Mouse (Mus musculus) stomach, postnatal 0 days (tissue): Measurements from ENCODE around the gene Speer4e. TPM values are rescaled to one million over a fixed set of nuclear protein-coding genes. Genes with fewer than 3 reads are reported as not detected.
A peak's percentile ranks its signal among the peaks of the same experiment; 100 is the strongest.
"Not testable (repeated sequence)": the region's sequence is repeated elsewhere in the genome, so short reads cannot be mapped to it uniquely, and the experiment has no call there.

ENCODE experiments used
- ATAC-seq: fragments of 200-750 bp; cut with Nextera tagmentation; 2 replicates; pipeline ENCODE4 v1.8.0; 2017; ENCODE audit not compliant: low FRiP score, low TSS enrichment
- DNase-seq: peaks from one replicate; pipeline ENCODE4 v3.0.0-alpha.2; 2016; ENCODE audit warnings: low spot score
- H3K27ac ChIP-seq: fragments of 300-500 bp; sonication (generic); replicated peaks from 2 replicates; pipeline ENCODE4 v1.5.1; 2014; ENCODE audit warnings: mild to moderate bottlenecking, control low read depth
- H3K27me3 ChIP-seq: fragments of 300-500 bp; sonication (generic); 2 replicates; pipeline ENCODE4 v1.6.1; 2014; ENCODE audit warnings: low read length; ENCODE audit not compliant: control insufficient read depth, insufficient read depth
- H3K36me3 ChIP-seq: fragments of 300-500 bp; sonication (generic); 2 replicates; pipeline ENCODE4 v1.6.1; 2014; ENCODE audit warnings: low read length, mixed read lengths; ENCODE audit not compliant: control insufficient read depth, insufficient read depth
- H3K4me1 ChIP-seq: fragments of 300-500 bp; sonication (generic); replicated peaks from 2 replicates; pipeline ENCODE4 v1.6.1; 2014; ENCODE audit warnings: antibody characterized with exemption; ENCODE audit not compliant: control insufficient read depth, insufficient read depth
- H3K4me2 ChIP-seq: fragments of 300-500 bp; sonication (generic); replicated peaks from 2 replicates; pipeline ENCODE4 v1.6.1; 2014; ENCODE audit warnings: low read depth, mild to moderate bottlenecking, control low read depth, moderate library complexity
- H3K4me3 ChIP-seq: fragments of 300-500 bp; sonication (generic); 2 replicates; pipeline ENCODE4 v1.5.1; 2014; ENCODE audit warnings: low read depth, low read length, control low read depth
- H3K9ac ChIP-seq: fragments of 300-500 bp; sonication (generic); 2 replicates; pipeline ENCODE4 v1.6.1; 2014; ENCODE audit warnings: mild to moderate bottlenecking, low read length, control low read depth, mixed read lengths
- H3K9me3 ChIP-seq: fragments of 300-500 bp; sonication (generic); 2 replicates; pipeline ENCODE4 v1.6.1; 2016; ENCODE audit warnings: low read length; ENCODE audit not compliant: control insufficient read depth
- CTCF ChIP-seq: IDR thresholded peaks from 2 replicates; pipeline ENCODE4 v1.5.1; 2016; ENCODE audit warnings: antibody characterized with exemption, low read depth, mild to moderate bottlenecking, moderate library complexity
- WGBS: fragments of 180-500 bp; shearing (Covaris S2); extraction: QIAGEN DNeasy Blood & Tissue Kit; methylation state at CpG from one replicate; pipeline ENCODE4 v1.1.7; 2014; 5-methylcytosine and 5-hydroxymethylcytosine counted together
- polyA plus RNA-seq: library from polyadenylated mRNA; unstranded; fragments of >200 nt; fragmentation: Nextera tagmentation; extraction: Ambion mirVana; gene quantifications from 2 replicates; pipeline ENCODE4 v1.2.1, GENCODE M21; 2015

Speer4e gene
- polyA plus RNA-seq, result 0.21 TPM in 1 of 2 replicates, not detected in the other

DNA sequence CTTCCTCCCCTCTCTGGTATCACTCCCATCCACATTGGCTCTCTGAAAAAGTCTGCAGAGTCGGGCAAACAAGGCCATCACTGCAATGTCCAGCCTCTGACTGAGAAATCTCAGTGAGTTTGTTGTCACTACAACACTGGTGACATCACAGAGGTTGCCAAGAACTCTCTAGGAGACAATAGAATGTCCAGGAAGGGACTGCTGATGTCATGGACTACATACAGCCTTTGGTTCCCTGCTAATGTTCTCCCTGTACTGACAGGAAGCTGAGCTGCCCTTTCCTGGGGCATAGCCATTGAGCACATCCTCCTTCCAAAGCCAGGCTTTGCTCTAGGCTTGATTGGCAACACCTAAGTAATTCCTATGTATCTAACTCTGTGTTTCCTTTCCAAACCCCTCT, at the start of gene Speer4e:
Speer4e (minus strand) TSS at position 101 of the 400 bp plus-strand sequence.
- H3K27ac ChIP-seq, DNase-seq, H3K9me3 ChIP-seq, H3K27me3 ChIP-seq, ATAC-seq, H3K9ac ChIP-seq, H3K4me3 ChIP-seq, H3K4me1 ChIP-seq, H3K4me2 ChIP-seq, H3K36me3 ChIP-seq: not testable (repeated sequence)
- 36% methylated on average over 1 of the region's 1 CpGs for WGBS

DNA sequence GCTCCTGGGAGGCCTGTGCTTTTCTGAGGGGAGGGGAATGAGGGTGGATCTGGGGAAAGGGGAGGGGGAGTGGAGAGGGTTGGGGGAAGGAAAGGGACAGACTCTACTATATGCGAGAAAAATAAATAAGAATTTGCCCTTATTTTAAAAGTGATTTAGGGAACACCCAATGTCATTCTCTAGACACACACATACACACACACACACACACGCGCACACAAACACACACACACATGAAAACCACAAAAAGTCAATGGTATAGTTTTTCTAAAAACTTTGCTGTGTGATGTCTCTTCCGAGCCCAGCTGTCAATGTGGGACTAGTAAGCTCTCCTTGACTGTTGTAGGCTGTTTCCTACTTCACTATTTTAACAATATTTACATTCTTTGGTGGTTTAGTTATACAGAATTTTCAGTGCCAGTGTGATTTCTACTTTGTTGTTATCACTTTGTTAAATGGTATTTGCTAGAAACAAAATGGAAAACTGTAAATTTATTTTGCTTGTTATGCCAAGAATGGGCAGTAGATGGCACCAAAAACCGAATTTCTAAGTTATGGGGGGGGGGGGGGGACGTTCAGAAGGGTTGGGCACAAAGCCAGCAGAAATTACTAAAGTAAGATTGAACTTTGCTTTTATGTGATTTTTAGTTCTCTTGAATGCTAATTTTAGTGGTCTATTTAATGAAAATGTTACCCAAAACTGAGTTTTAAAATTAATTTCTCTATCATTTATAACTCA, 48.6 kb upstream of the Speer4e start:
- H3K4me2 ChIP-seq, result not testable (repeated sequence)
- WGBS, result 40% methylated on average over 5 of the region's 6 CpGs
- ATAC-seq, result peak; percentile 61; the same call in 1 of the 2 replicates

DNA sequence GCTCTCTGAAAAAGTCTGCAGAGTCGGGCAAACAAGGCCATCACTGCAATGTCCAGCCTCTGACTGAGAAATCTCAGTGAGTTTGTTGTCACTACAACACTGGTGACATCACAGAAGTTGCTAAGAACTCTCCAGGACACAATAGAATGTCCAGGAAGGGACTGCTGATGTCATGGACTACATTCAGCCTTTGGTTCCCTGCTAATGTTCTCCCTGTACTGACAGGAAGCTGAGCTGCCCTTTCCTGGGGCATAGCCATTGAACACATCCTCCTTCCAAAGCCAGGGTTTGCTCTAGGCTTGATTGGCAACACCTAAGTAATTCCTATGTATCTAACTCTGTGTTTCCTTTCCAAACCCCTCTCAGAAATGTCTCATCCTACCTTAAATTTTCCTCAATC, 40.6 kb upstream of the Speer4e start, which contains the start of gene Gm10354:
Gm10354 (minus strand) TSS at position 101 of the 400 bp plus-strand sequence.
- H3K27me3 ChIP-seq, H3K4me1 ChIP-seq: not testable (repeated sequence)
- WGBS, result no CpG with 5 or more reads among the region's 1 CpGs

More for the DNA sequence above, 48.6 kb upstream of the Speer4e start:
- H3K4me3 ChIP-seq, H3K9ac ChIP-seq, DNase-seq, H3K4me1 ChIP-seq, H3K27me3 ChIP-seq, H3K36me3 ChIP-seq, H3K27ac ChIP-seq, H3K9me3 ChIP-seq: not testable (repeated sequence)
- TF ChIP-seq CTCF, result peak; percentile 22

DNA sequence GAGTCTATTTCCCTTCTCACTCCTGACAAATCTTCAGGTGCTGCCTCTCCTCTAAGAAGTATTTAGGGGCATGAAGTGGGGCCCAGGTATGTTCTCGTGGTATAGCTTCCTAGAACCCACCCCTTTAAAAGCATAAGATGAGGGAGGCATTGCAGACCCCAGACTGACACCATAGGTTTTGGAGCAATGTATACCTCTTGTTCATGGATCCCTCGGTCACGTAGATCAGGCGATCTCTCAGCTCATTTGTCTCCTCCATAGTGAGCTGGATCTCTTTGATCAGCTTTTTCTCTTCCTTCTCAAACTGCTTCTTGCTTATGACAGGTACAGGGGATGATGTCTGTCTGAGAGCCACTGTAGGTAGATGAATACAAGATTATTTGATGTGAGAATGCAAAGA, 39.1 kb upstream of the Speer4e start:
- H3K9me3 ChIP-seq, H3K9ac ChIP-seq, H3K27me3 ChIP-seq, H3K27ac ChIP-seq, H3K4me2 ChIP-seq, ATAC-seq, H3K4me3 ChIP-seq, DNase-seq, H3K36me3 ChIP-seq, H3K4me1 ChIP-seq: not testable (repeated sequence)
- WGBS, result 77% methylated on average over 4 of the region's 4 CpGs

More for the DNA sequence above, 40.6 kb upstream of the Speer4e start, which contains the start of gene Gm10354:
- not testable (repeated sequence) for DNase-seq, H3K9me3 ChIP-seq, ATAC-seq, H3K9ac ChIP-seq, H3K27ac ChIP-seq, H3K4me3 ChIP-seq, H3K36me3 ChIP-seq, H3K4me2 ChIP-seq

DNA sequence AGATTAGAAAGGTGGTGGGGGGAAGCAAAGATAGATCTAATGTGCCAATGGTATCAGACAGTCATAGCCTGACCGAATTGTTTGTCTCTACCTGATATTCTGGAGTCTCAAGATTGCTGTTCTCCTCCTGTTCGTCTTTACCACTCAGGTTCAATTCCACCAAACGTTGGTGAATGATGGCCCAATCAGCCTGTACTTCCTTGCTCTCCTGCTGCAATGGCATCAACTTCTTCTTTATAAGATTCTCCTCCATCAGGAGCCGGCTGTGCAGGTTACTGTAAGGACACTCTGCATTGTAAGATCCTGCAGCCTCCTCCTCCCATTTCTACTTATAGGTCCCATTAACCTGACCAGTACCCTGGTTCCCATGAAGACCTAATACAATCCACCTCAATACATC, 37.1 kb upstream of the Speer4e start:
- not testable (repeated sequence) for DNase-seq, H3K9me3 ChIP-seq, H3K4me1 ChIP-seq, H3K4me2 ChIP-seq, H3K9ac ChIP-seq, H3K27me3 ChIP-seq, H3K27ac ChIP-seq, ATAC-seq, H3K4me3 ChIP-seq, H3K36me3 ChIP-seq
- 73% methylated on average over 3 of the region's 4 CpGs for WGBS

DNA sequence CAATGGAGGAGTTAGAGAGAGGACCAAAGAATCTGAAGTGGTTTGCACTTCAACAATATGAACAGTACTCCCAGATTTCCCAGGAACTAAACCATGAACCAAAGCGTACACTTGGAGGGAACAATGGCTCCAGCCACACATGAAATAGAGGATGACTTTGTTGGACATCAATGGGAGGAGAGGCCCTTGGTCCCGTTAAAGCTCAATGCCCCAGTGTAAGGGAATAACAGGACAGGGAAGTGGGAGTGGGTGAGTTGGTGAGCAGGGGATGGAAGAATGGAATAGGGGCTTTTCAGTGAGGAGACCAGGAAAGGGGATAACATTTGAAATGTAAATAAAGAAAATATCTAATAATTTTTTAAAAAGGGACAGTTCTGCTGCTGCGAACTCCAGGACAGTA, 34.6 kb upstream of the Speer4e start:
- H3K27ac ChIP-seq, DNase-seq, H3K9me3 ChIP-seq, H3K4me3 ChIP-seq, H3K36me3 ChIP-seq, H3K9ac ChIP-seq, H3K4me1 ChIP-seq, H3K4me2 ChIP-seq, H3K27me3 ChIP-seq, ATAC-seq: not testable (repeated sequence)
- 78% methylated on average over 3 of the region's 3 CpGs for WGBS

DNA sequence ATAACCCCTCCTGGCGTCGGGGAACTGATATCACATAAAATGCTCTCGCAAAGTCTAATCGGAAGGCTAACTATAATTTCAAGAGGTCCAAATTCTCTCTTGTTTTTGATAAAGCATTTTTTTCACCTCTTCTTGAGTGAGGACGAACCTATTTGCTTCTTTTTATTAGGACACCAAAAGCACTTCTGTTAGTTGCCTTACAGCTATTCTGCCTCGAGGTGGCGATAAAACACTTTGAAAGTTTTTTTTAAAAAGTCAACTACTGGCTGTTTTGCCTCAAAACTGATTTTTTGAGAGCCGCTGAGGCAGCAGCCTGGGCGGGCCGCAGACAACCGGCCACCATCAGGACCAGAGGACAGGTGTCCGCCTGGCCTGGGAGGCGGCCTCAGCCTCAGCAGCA, 25.6 kb upstream of the Speer4e start:
- H3K4me2 ChIP-seq, H3K27ac ChIP-seq, H3K36me3 ChIP-seq, H3K27me3 ChIP-seq, ATAC-seq, H3K4me3 ChIP-seq, H3K4me1 ChIP-seq, H3K9me3 ChIP-seq, DNase-seq, H3K9ac ChIP-seq: not testable (repeated sequence)
- 80% methylated on average over 13 of the region's 13 CpGs for WGBS

DNA sequence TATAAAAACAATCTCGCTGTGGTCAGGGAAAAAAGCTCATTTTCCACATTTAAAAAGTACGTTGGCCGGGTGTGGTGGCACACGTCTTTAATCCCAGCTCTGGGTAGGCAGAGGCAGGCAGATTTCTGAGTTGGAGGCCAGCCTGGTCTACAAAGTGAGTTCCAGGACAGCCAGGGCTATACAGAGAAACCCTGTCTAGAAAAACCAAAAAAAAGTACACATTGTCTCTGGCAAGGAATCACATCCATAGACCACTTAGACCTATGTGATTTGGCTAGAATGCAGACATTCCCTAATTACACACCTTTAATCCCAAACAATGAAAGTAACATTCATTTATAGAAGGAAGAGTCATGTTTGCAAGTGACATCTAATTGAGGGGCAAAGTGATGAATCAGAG, 23.3 kb upstream of the Speer4e start:
- H3K4me1 ChIP-seq, H3K27ac ChIP-seq, H3K36me3 ChIP-seq, H3K4me3 ChIP-seq, H3K9ac ChIP-seq, DNase-seq, H3K9me3 ChIP-seq, H3K4me2 ChIP-seq, H3K27me3 ChIP-seq: not testable (repeated sequence)
- ATAC-seq, result peak; percentile 67; the same call in 1 of the 2 replicates
- 81% methylated on average over 4 of the region's 4 CpGs for WGBS
